Mouse (Mus musculus): ENCODE data around the gene Hmgb2. TPM values are rescaled to one million over a fixed set of nuclear protein-coding genes. Genes with fewer than 3 reads are reported as not detected.

Gene Hmgb2
- total RNA-seq, 2 experiments from 2014 or later, result 3.9 to 6.4 TPM

DNA sequence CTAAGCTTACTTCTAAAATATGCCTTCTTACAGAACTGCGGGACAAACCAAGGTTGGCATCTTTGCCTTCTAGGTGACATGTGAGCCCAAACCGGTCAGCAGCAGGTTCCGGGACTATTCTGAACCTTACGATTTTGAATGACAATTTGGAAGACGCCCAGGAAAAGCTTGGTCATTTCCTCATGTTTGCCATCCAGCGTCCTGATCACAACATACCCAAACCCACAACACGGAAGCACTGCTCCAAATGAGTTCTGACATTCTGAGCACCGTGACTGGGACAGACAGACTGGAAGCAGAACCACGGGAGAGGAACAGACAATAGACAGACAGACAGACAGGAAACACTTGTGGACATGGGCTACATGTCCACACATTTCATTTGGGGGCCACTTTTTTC is 29.7 kb downstream of the Hmgb2 start:
- intact Hi-C loops (cut with DNase I), result loop anchor here (2.0 kb wide), 2 partner anchors 249 to 259 kb away; no protein-coding TSS in a partner anchor
- no peak for DNase-seq (ENCODE audit: extremely low spot score in 1 of 2, low spot score in 2 of 2)
- no peak for TF ChIP-seq CTCF (IDR thresholded peaks at IDR 0.05)
- no peak overlapping the region for H3K4me3 ChIP-seq
- H3K27ac ChIP-seq, result no peak overlapping the region

- no peak overlapping the region for H3K27ac ChIP-seq
- intact Hi-C loops (cut with DNase I), result no loop called here
- no peak for DNase-seq (ENCODE audit: extremely low spot score in 1 of 2, low spot score in 2 of 2)
- no peak for TF ChIP-seq CTCF (IDR thresholded peaks at IDR 0.05)
- no peak overlapping the region for H3K4me3 ChIP-seq
Measured at GRCm38 (mm10) chr8:57546401-57546800, 34.7 kb downstream of the Hmgb2 start.

DNA sequence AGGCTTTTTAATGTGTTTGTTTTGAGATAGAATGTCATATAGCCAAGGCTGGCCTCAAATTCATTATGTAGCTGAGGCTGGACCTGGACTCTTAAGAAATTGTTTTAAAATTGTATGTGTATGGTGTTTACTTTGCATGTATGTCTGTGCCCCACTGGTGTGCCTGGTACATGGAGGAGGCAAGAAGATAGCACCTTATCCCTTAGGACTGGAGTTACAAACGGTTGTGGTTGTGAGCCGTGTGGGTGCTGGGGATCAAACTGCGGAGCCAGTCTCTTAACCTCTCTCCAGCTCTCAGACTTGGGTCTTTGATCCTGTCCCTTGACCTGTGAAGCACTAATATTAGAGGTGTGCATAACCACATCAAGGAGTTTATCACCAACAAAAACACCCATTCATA is 35.1 kb downstream of the Hmgb2 start:
- intact Hi-C loops (cut with DNase I), result no loop called here
- no peak for TF ChIP-seq CTCF (IDR thresholded peaks at IDR 0.05)
- DNase-seq (ENCODE audit: extremely low spot score in 1 of 2, low spot score in 2 of 2), result no peak
- Histone ChIP-seq H3K27ac (no peak overlapping the region), H3K4me3 (no peak overlapping the region)

DNA sequence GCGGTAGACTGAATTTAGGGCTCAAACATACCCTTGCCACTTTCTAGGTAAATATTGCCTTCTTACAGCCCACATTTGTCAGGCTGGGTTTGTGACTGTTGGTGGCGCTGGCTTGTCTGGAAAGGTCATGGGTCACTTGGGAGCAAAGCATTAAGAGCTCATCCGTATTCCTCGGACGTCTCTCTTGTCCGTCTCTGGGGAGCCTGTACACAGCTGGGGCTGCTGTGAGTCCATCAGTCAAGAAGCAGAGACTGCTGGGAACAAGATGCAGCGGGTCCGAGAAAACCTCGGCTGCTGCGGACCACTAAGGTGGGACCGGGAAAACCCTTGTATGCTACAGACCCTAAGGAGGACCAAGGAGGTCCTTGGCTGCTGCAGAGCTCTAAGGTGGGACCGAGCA is 35.9 kb downstream of the Hmgb2 start:
- DNase-seq (ENCODE audit: extremely low spot score in 1 of 2, low spot score in 2 of 2), result no peak
- Histone ChIP-seq H3K4me3 (no peak overlapping the region), H3K27ac (no peak overlapping the region)
- intact Hi-C loops (cut with DNase I), result no loop called here
- no peak for TF ChIP-seq CTCF (IDR thresholded peaks at IDR 0.05)

GRCm38 (mm10) chr8:57552102-57553032 is 40.7 kb downstream of the Hmgb2 start:
- H3K27ac ChIP-seq, result no peak overlapping the region
- DNase-seq (ENCODE audit: extremely low spot score in 1 of 2, low spot score in 2 of 2), result no peak
- no peak for TF ChIP-seq CTCF (IDR thresholded peaks at IDR 0.05)
- intact Hi-C loops (cut with DNase I), result no loop called here
- no peak overlapping the region for H3K4me3 ChIP-seq

DNA sequence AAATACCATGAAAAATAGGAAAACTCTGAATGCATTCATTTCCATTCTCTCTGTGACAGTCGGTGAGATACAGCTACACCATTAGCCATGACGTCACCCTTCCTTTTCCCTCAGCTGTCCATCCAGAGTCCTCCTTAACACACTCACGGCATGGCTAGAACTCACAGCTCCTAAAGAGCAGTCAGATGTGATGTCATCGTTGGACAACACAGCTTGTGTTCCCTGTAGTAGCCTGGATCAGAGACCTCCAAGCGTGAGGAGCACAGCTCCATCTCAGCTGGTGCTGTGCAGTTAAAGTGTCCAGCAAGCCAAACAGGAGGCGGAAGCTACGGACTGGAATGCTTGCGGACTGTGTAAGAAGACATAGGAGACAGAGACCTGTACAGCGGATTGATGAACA is 49.2 kb downstream of the Hmgb2 start:
- DNase-seq (ENCODE audit: extremely low spot score in 1 of 2, low spot score in 2 of 2), result no peak
- H3K27ac ChIP-seq, result no peak overlapping the region
- no peak for TF ChIP-seq CTCF (IDR thresholded peaks at IDR 0.05)
- no peak overlapping the region for H3K4me3 ChIP-seq
- intact Hi-C loops (cut with DNase I), result loop anchor here (10.0 kb wide), 1 partner anchor 324 kb away; no protein-coding TSS in a partner anchor

GRCm38 (mm10) chr8:57562741-57563140 is 51.0 kb downstream of the Hmgb2 start:
- no peak for DNase-seq (ENCODE audit: extremely low spot score in 1 of 2, low spot score in 2 of 2)
- TF ChIP-seq CTCF (IDR thresholded peaks at IDR 0.05), result no peak
- intact Hi-C loops (cut with DNase I), result loop anchor here (10.0 kb wide), 1 partner anchor 322 kb away; no protein-coding TSS in a partner anchor
- no peak overlapping the region for H3K4me3 ChIP-seq
- no peak overlapping the region for H3K27ac ChIP-seq

GRCm38 (mm10) chr8:57563726-57564125 is 52.0 kb downstream of the Hmgb2 start:
- intact Hi-C loops (cut with DNase I), result loop anchor here (10.0 kb wide), 1 partner anchor 321 kb away; no protein-coding TSS in a partner anchor
- TF ChIP-seq CTCF (IDR thresholded peaks at IDR 0.05), result no peak
- Histone ChIP-seq H3K4me3 (no peak overlapping the region), H3K27ac (no peak overlapping the region)
- DNase-seq (ENCODE audit: extremely low spot score in 1 of 2, low spot score in 2 of 2), result no peak

GRCm38 (mm10) chr8:57565039-57565438 is 53.3 kb downstream of the Hmgb2 start:
- Histone ChIP-seq H3K27ac (no peak overlapping the region), H3K4me3 (no peak overlapping the region)
- intact Hi-C loops (cut with DNase I), result loop anchor here (10.0 kb wide), 1 partner anchor 320 kb away; no protein-coding TSS in a partner anchor
- no peak for TF ChIP-seq CTCF (IDR thresholded peaks at IDR 0.05)
- DNase-seq (ENCODE audit: extremely low spot score in 1 of 2, low spot score in 2 of 2), result no peak

Other genes starting within 250 kb of the Hmgb2 start
- not detected for gene Hand2, start 190.9 kb upstream of the Hmgb2 start, total RNA-seq (2021)
- 10 to 100 TPM; 41.1 to 42.5 TPM for gene Scrg1, start 56.0 kb upstream of the Hmgb2 start, total RNA-seq (2021)
- 10 to 100 TPM in 1 of 2 experiments, 1 to 10 TPM in 1; 9.8 to 13.9 TPM for gene Sap30, start 24.0 kb upstream of the Hmgb2 start, total RNA-seq (2021)
- gene Galnt7, start 141.1 kb downstream of the Hmgb2 start, total RNA-seq (2021), result 10 to 100 TPM in 1 of 2 experiments, 1 to 10 TPM in 1; 9.6 to 12.6 TPM

Measured in left cerebral cortex, adult 2 months (tissue).